Mouse (Mus musculus) CD4-positive helper T cell, adult 2 months (primary cell): Measurements from ENCODE around the gene Ttc3.
"Not testable (repeated sequence)": the region's sequence is repeated elsewhere in the genome, so short reads cannot be mapped to it uniquely, and the experiment has no call there.

Experiments used
- DNase-seq: peaks from one replicate; pipeline ENCODE4 v3.0.0-alpha.2; 2012; ENCODE audit warnings: low read depth, missing footprints, low spot score

Ttc3 gene

GRCm38 (mm10) chr16:94370173-94370914, at the start of gene Ttc3:
Gene Ttc3 (plus strand): TSS chr16:94370618.
- peak; percentile 93 for DNase-seq

GRCm38 (mm10) chr16:94323681-94324080, 46.7 kb upstream of the Ttc3 start:
- DNase-seq, result no peak

- DNase-seq, result no peak
Observed at GRCm38 (mm10) chr16:94326008-94326407, 44.4 kb upstream of the Ttc3 start.

GRCm38 (mm10) chr16:94327781-94328711, 42.4 kb upstream of the Ttc3 start, which contains the start of gene Ripply3:
Gene Ripply3 (plus strand): TSS chr16:94328420.
- peak; percentile 50 for DNase-seq

GRCm38 (mm10) chr16:94328881-94329867, 41.2 kb upstream of the Ttc3 start:
- peak; percentile 29 for DNase-seq

GRCm38 (mm10) chr16:94330429-94330828, 40.0 kb upstream of the Ttc3 start:
- DNase-seq, result no peak

GRCm38 (mm10) chr16:94331233-94331885, 39.1 kb upstream of the Ttc3 start:
- DNase-seq, result no peak

- peak; percentile 64 for DNase-seq
Observed at GRCm38 (mm10) chr16:94331886-94332252, 38.5 kb upstream of the Ttc3 start.

GRCm38 (mm10) chr16:94335656-94336055, 34.8 kb upstream of the Ttc3 start:
- DNase-seq, result no peak

- not testable (repeated sequence) for DNase-seq
Observed at GRCm38 (mm10) chr16:94339164-94340160, 31.0 kb upstream of the Ttc3 start.

GRCm38 (mm10) chr16:94345733-94346132, 24.7 kb upstream of the Ttc3 start:
- DNase-seq, result no peak

GRCm38 (mm10) chr16:94347080-94347731, 23.2 kb upstream of the Ttc3 start:
- no peak for DNase-seq

GRCm38 (mm10) chr16:94348779-94349178, 21.6 kb upstream of the Ttc3 start:
- DNase-seq, result no peak

GRCm38 (mm10) chr16:94349588-94350286, 20.7 kb upstream of the Ttc3 start:
- no peak for DNase-seq

GRCm38 (mm10) chr16:94350287-94350677, 20.1 kb upstream of the Ttc3 start:
- no peak for DNase-seq

GRCm38 (mm10) chr16:94354450-94354849, 16.0 kb upstream of the Ttc3 start:
- peak; percentile 76 for DNase-seq

GRCm38 (mm10) chr16:94356046-94356445, 14.4 kb upstream of the Ttc3 start:
- DNase-seq, result no peak

- no peak for DNase-seq
Observed at GRCm38 (mm10) chr16:94356776-94357494, 13.5 kb upstream of the Ttc3 start.
